Mouse (Mus musculus): Measurements from ENCODE around the gene Ncoa6.

The Ncoa6 gene

DNA sequence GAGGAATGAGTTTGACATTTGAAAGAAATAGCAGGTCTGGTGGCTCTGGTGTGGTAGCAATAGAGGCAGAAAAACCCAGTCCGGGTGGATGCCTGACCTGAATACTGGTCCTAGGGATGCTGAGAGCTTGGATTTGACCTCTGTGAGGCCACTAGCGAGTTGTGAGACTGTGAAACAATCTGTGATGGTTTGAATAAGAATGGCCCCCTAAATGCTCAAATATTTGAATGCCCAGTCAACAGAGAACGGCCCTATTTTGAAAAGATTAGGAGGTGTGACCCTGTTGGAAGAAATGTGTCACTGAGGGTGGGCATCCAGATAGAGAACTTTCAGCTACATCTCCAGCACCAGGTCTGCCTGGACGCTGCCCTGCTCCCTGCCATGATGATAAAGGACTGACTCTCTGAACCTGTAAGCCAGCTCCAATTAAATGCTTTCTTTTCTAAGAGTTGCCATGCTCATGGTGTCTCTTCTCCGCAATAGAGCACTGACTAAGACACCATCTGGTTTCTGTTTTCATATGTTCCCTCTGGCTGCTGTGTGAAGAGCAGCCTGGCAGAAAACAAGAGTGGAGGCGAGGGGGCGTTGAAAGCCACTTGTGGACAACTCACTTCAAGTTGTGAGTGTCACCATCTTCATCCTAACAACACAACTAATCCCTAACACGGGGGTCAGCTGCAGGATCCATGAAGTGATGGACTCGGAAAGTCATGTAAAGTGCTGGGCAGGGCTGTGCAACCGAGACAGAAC is 34.2 kb upstream of the Ncoa6 start:
- Histone ChIP-seq H3K4me3 (replicated peaks; ENCODE audit: low read length) (no peak overlapping the region), H3K36me3 (ENCODE audit: insufficient read depth, low read length) (no peaks in the 10 kb centered on the region), H3K4me1 (replicated peaks; ENCODE audit: low read depth, low read length) (peaks cover 43% of the 10 kb centered on the region), H3K27me3 (ENCODE audit: insufficient read depth, low read length) (peaks cover 8% of the 10 kb centered on the region; the same call in 1 of the 2 replicates), H3K9me3 (ENCODE audit: low read length) (no peaks in the 10 kb centered on the region)
- TF ChIP-seq POU5F1 (IDR thresholded peaks at IDR 0.05; ENCODE audit: borderline replicate concordance, low read length) = no peak
- TF ChIP-seq NANOG (IDR thresholded peaks at IDR 0.05; ENCODE audit: borderline replicate concordance, low read length) = no peak; the same call in 1 of the 2 replicates
- no peak for TF ChIP-seq CTCF (conservative IDR thresholded peaks at IDR 0.05; ENCODE audit: low read length)

DNA sequence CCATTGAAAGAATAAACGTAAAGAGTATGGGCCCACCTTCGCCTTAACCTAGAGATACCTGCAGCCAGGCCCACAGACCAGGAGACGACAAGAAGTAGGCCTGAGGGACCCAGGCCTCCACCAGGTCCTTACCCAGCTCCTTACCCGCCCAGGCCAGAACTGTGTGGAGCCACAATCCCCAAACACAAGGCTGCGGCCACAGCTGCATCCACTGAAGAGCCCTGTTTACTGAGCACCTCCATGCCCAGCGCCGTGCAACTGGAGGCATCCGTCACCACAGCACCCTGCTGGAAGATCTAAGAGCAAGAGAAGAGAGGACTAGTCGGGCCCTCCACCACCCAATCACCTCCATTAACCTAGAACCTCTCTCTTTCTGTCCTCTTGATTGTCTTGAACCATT is 32.1 kb upstream of the Ncoa6 start:
- H3K4me1 ChIP-seq (replicated peaks; ENCODE audit: low read depth, low read length) = peaks cover 43% of the 10 kb centered on the region
- H3K9me3 ChIP-seq (ENCODE audit: low read length) = no peaks in the 10 kb centered on the region
- H3K36me3 ChIP-seq (ENCODE audit: insufficient read depth, low read length) = no peaks in the 10 kb centered on the region
- no peak for TF ChIP-seq CTCF (conservative IDR thresholded peaks at IDR 0.05; ENCODE audit: low read length)
- TF ChIP-seq POU5F1 (IDR thresholded peaks at IDR 0.05; ENCODE audit: borderline replicate concordance, low read length) = no peak
- TF ChIP-seq NANOG (IDR thresholded peaks at IDR 0.05; ENCODE audit: borderline replicate concordance, low read length) = no peak
- peaks cover 8% of the 10 kb centered on the region; the same call in 1 of the 2 replicates for H3K27me3 ChIP-seq (ENCODE audit: insufficient read depth, low read length)
- H3K4me3 ChIP-seq (replicated peaks; ENCODE audit: low read length) = peak overlapping the region; percentile 66

DNA sequence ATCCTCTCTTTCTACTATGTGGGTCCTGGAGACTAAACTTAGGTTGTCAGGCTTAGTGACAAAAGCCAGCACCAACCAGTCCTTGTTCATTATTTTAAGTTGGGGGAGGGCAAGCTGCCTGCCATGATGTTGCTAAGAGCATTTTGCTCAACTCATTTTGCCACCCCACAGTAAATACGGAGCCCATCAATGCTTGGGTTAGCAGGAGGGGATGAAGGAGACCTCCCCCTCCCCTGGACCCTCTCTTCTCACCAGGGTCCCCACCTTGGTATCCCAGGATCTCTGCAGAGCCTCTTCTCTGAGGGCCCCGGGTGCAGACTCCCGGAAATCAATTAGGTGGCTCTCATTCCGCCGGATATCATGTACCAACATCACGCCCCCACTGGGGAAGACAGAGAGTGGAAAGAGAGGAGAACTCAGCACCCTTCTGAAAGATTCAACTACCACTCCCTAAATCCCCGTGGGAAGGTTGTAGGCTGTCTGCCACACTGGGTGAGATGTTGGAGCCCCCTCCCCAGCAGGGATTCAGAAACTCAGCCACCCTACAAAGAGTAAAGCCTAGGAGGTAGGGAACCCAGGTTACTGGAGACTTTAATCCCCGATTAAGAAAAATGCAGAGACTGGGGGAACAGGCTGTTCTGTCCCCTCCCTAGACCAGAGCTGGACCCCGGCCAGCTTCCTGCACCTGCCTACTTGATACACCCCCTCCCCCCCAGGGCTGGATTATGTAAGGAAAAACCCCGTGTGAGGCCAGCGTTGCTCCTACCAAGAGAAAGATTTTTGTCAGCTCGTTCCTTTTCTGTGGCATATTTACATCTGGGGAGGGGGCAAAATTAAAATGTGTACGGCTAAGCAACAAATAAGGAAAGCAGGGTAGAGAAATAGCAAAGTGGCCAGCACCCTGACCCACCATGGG is 31.0 kb upstream of the Ncoa6 start:
- Histone ChIP-seq H3K36me3 (ENCODE audit: insufficient read depth, low read length) (no peaks in the 10 kb centered on the region), H3K4me3 (replicated peaks; ENCODE audit: low read length) (no peak overlapping the region), H3K4me1 (replicated peaks; ENCODE audit: low read depth, low read length) (peaks cover 42% of the 10 kb centered on the region), H3K27me3 (ENCODE audit: insufficient read depth, low read length) (peaks cover 8% of the 10 kb centered on the region; the same call in 1 of the 2 replicates), H3K9me3 (ENCODE audit: low read length) (no peaks in the 10 kb centered on the region)
- TF ChIP-seq CTCF (conservative IDR thresholded peaks at IDR 0.05; ENCODE audit: low read length) (no peak), NANOG (IDR thresholded peaks at IDR 0.05; ENCODE audit: borderline replicate concordance, low read length) (no peak), POU5F1 (IDR thresholded peaks at IDR 0.05; ENCODE audit: borderline replicate concordance, low read length) (no peak)

GRCm38 (mm10) chr2:155502596-155502995 is 28.9 kb upstream of the Ncoa6 start:
- Histone ChIP-seq H3K27me3 (ENCODE audit: insufficient read depth, low read length) (peaks cover 8% of the 10 kb centered on the region; the same call in 1 of the 2 replicates), H3K9me3 (ENCODE audit: low read length) (no peaks in the 10 kb centered on the region), H3K36me3 (ENCODE audit: insufficient read depth, low read length) (no peaks in the 10 kb centered on the region), H3K4me1 (replicated peaks; ENCODE audit: low read depth, low read length) (peaks cover 29% of the 10 kb centered on the region), H3K4me3 (replicated peaks; ENCODE audit: low read length) (no peak overlapping the region)
- no peak for TF ChIP-seq POU5F1 (IDR thresholded peaks at IDR 0.05; ENCODE audit: borderline replicate concordance, low read length)
- no peak for TF ChIP-seq NANOG (IDR thresholded peaks at IDR 0.05; ENCODE audit: borderline replicate concordance, low read length)
- TF ChIP-seq CTCF (conservative IDR thresholded peaks at IDR 0.05; ENCODE audit: low read length) = no peak

DNA sequence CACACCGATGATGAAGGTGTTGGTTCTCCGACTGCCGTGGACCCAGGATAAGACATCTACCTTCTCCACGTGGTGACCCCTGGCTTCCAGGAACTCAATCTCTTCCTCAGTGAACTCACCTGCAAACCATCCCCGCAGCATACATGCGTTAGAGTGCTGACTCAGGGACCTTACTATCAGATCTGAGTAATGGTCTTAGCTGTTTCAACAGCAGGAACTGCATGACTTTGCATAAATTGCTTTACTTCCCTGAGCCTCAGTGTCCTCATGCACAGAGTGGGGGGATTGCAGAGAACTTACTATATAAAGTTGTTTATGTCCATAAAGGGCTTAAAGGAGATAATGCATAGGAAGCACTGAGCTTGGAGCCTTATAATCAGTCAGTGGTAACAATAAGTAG is 17.3 kb upstream of the Ncoa6 start:
- Histone ChIP-seq H3K4me1 (replicated peaks; ENCODE audit: low read depth, low read length) (peaks cover 2% of the 10 kb centered on the region; the same call in 1 of the 2 replicates), H3K36me3 (ENCODE audit: insufficient read depth, low read length) (no peaks in the 10 kb centered on the region), H3K9me3 (ENCODE audit: low read length) (no peaks in the 10 kb centered on the region), H3K27me3 (ENCODE audit: insufficient read depth, low read length) (0 out of 2 replicates have a peak, but pooled peaks cover 5% of the 10 kb centered on the region), H3K4me3 (replicated peaks; ENCODE audit: low read length) (no peak overlapping the region)
- TF ChIP-seq NANOG (IDR thresholded peaks at IDR 0.05; ENCODE audit: borderline replicate concordance, low read length) (no peak), POU5F1 (IDR thresholded peaks at IDR 0.05; ENCODE audit: borderline replicate concordance, low read length) (no peak), CTCF (conservative IDR thresholded peaks at IDR 0.05; ENCODE audit: low read length) (no peak)

DNA sequence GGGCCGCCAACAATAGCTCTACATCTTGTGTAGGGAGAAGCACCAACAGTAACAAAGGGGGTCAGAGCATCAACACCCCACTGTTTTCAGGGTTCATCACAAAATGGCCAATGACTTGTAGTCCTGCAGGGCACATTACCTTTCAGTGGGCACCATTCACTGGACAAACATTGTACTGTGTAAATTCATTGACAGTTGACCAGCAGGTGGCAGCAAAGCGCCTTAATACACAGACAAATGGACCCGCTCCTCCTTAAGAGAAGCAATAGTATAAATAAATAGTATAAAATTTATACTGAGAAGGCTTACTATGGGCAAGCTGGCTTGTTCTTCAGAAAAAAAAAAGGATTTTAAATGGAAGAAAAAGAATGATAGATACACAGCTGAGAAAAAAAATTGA is 8.3 kb upstream of the Ncoa6 start:
- Histone ChIP-seq H3K4me3 (replicated peaks; ENCODE audit: low read length) (no peak overlapping the region), H3K27me3 (ENCODE audit: insufficient read depth, low read length) (no peaks in the 10 kb centered on the region), H3K4me1 (replicated peaks; ENCODE audit: low read depth, low read length) (no peaks in the 10 kb centered on the region), H3K9me3 (ENCODE audit: low read length) (no peaks in the 10 kb centered on the region), H3K36me3 (ENCODE audit: insufficient read depth, low read length) (no peaks in the 10 kb centered on the region)
- TF ChIP-seq POU5F1 (IDR thresholded peaks at IDR 0.05; ENCODE audit: borderline replicate concordance, low read length) (no peak), CTCF (conservative IDR thresholded peaks at IDR 0.05; ENCODE audit: low read length) (peak; percentile 44)

GRCm38 (mm10) chr2:155472671-155473569 is 774 bp downstream of the Ncoa6 start:
- no peak for TF ChIP-seq NANOG (IDR thresholded peaks at IDR 0.05; ENCODE audit: borderline replicate concordance, low read length)
- no peak for TF ChIP-seq CTCF (conservative IDR thresholded peaks at IDR 0.05; ENCODE audit: low read length)
- no peak for TF ChIP-seq POU5F1 (IDR thresholded peaks at IDR 0.05; ENCODE audit: borderline replicate concordance, low read length)
- H3K4me1 ChIP-seq (replicated peaks; ENCODE audit: low read depth, low read length) = peaks cover 29% of the 10 kb centered on the region

More at GRCm38 (mm10) chr2:155472671-155473569, 774 bp downstream of the Ncoa6 start:
- Histone ChIP-seq H3K27me3 (ENCODE audit: insufficient read depth, low read length) (no peaks in the 10 kb centered on the region; the same call in 1 of the 2 replicates), H3K4me3 (replicated peaks; ENCODE audit: low read length) (peak overlapping the region; percentile 83), H3K36me3 (ENCODE audit: insufficient read depth, low read length) (no peaks in the 10 kb centered on the region), H3K9me3 (ENCODE audit: low read length) (no peaks in the 10 kb centered on the region)

Measured in E14TG2a.4 (cell line).